In genomic region chr4:150192199-150192598, GRCm38 (mm10) we compare ENCODE assay signal across 38 mouse cellular contexts. TPM values are rescaled to one million over a fixed set of nuclear protein-coding genes. Genes with fewer than 3 reads are reported as not detected.
"Had no signal": no experiment of that assay in that cellular context is flagged by ENCODE, and none has a peak within 500 bp of the region (broad histone marks: within the 10 kb centered on the region; RNA-seq: fewer than 3 reads in every experiment).

No protein-coding gene starts in this region.

- H3K9me3 ChIP-seq: embryonic facial prominence, embryonic 10.5 days; embryonic facial prominence, embryonic 12.5 days; embryonic facial prominence, embryonic 13.5 days; embryonic facial prominence, embryonic 15.5 days; forebrain, embryonic 10.5 days; forebrain, embryonic 12.5 days; forebrain, embryonic 13.5 days; forebrain, embryonic 15.5 days had no signal

- DNase-seq: cerebellum, adult 9-10 months; cerebellum, adult 9-11 months; cerebellum, postnatal 10 days; cerebellum, postnatal 14 days; cerebellum, postnatal 25 days; cerebellum, postnatal 36 days; embryo, embryonic 11 days; forebrain, postnatal 0 days; gastrocnemius, adult 2 months; gastrocnemius, postnatal 10 days; gastrocnemius, postnatal 14 days; gastrocnemius, postnatal 25 days; gastrocnemius, postnatal 36 days; heart, adult 11 months; heart, adult 18-20 months; heart, adult 2 months had no signal

- ATAC-seq: forebrain, embryonic 13.5 days; forebrain, embryonic 14.5 days; forebrain, embryonic 15.5 days; forebrain, embryonic 16.5 days; forebrain, postnatal 0 days had no signal

- H3K27me3 ChIP-seq: embryonic facial prominence, embryonic 12.5 days; embryonic facial prominence, embryonic 13.5 days; embryonic facial prominence, embryonic 15.5 days; forebrain, embryonic 13.5 days; forebrain, embryonic 15.5 days had no signal

- H3K36me3 ChIP-seq: embryonic facial prominence, embryonic 10.5 days; embryonic facial prominence, embryonic 12.5 days; embryonic facial prominence, embryonic 13.5 days; embryonic facial prominence, embryonic 15.5 days; forebrain, embryonic 10.5 days; forebrain, embryonic 12.5 days; forebrain, embryonic 15.5 days had no signal

- H3K9ac ChIP-seq: embryonic facial prominence, embryonic 12.5 days; embryonic facial prominence, embryonic 13.5 days; embryonic facial prominence, embryonic 15.5 days; forebrain, embryonic 12.5 days; forebrain, embryonic 13.5 days; forebrain, embryonic 15.5 days; forebrain, postnatal 0 days had no signal

- H3K4me3 ChIP-seq: embryonic facial prominence, embryonic 10.5 days; embryonic facial prominence, embryonic 12.5 days; embryonic facial prominence, embryonic 13.5 days; embryonic facial prominence, embryonic 15.5 days; erythroblast, embryonic 14.5 days; forebrain, embryonic 10.5 days; forebrain, embryonic 12.5 days; forebrain, embryonic 13.5 days; forebrain, embryonic 15.5 days; gastrocnemius, adult 2 months; heart, adult 2 months had no signal

- H3K4me2 ChIP-seq: embryonic facial prominence, embryonic 12.5 days; embryonic facial prominence, embryonic 13.5 days; embryonic facial prominence, embryonic 15.5 days; forebrain, embryonic 12.5 days; forebrain, embryonic 13.5 days; forebrain, embryonic 15.5 days had no signal

- H3K4me1 ChIP-seq: embryonic facial prominence, embryonic 12.5 days; embryonic facial prominence, embryonic 15.5 days; forebrain, embryonic 12.5 days; forebrain, embryonic 13.5 days; forebrain, embryonic 15.5 days had no signal

- H3K27ac ChIP-seq: embryonic facial prominence, embryonic 10.5 days; embryonic facial prominence, embryonic 12.5 days; embryonic facial prominence, embryonic 13.5 days; embryonic facial prominence, embryonic 15.5 days; forebrain, embryonic 10.5 days; forebrain, embryonic 12.5 days; forebrain, embryonic 13.5 days; forebrain, embryonic 15.5 days; gastrocnemius, adult 2 months; heart, adult 2 months had no signal

RNA-seq across cellular contexts. Expression of gene Car6, which starts 8.9 kb away (rescaled TPM):
- total RNA-seq: common myeloid progenitor, adult 5-6 weeks; forebrain, postnatal 0 days; gastrocnemius, adult 18-20 months; gastrocnemius, adult 2 months; gastrocnemius, adult 8-10 months; gastrocnemius, postnatal 10 days; gastrocnemius, postnatal 25 days; heart, adult 2 months had no signal
- polyA plus RNA-seq: cortical plate, adult 2 months; embryonic facial prominence, embryonic 13.5 days; embryonic facial prominence, embryonic 14.5 days; erythroblast, embryonic 14.5 days; forebrain, embryonic 10.5 days; forebrain, embryonic 11.5 days; forebrain, embryonic 12.5 days; forebrain, embryonic 13.5 days; forebrain, embryonic 14.5 days; forebrain, embryonic 15.5 days; forebrain, embryonic 16.5 days; forebrain, postnatal 0 days; frontal cortex, adult 2 months; heart, adult 2 months had no signal

RNA-seq across cellular contexts. Expression of gene Slc2a7, which starts 43.4 kb away (rescaled TPM):
- total RNA-seq: common myeloid progenitor, adult 5-6 weeks; forebrain, postnatal 0 days; gastrocnemius, adult 18-20 months; gastrocnemius, adult 2 months; gastrocnemius, adult 8-10 months; gastrocnemius, postnatal 10 days; gastrocnemius, postnatal 14 days; gastrocnemius, postnatal 25 days; gastrocnemius, postnatal 36 days; gastrocnemius, postnatal 4 days; heart, adult 18-20 months; heart, adult 2 months; heart, adult 8-10 months had no signal
- polyA plus RNA-seq: cortical plate, adult 2 months; embryonic facial prominence, embryonic 10.5 days; embryonic facial prominence, embryonic 11.5 days; embryonic facial prominence, embryonic 12.5 days; embryonic facial prominence, embryonic 13.5 days; embryonic facial prominence, embryonic 14.5 days; embryonic facial prominence, embryonic 15.5 days; erythroblast, embryonic 14.5 days; forebrain, embryonic 10.5 days; forebrain, embryonic 11.5 days; forebrain, embryonic 12.5 days; forebrain, embryonic 13.5 days; forebrain, embryonic 14.5 days; forebrain, embryonic 15.5 days; forebrain, embryonic 16.5 days; forebrain, postnatal 0 days; frontal cortex, adult 2 months; gonadal fat pad, adult 2 months; heart, adult 2 months had no signal
